Mouse (Mus musculus): ENCODE results near the gene 1810037I17Rik. TPM values are rescaled to one million over a fixed set of nuclear protein-coding genes. Genes with fewer than 3 reads are reported as not detected.
"Not testable (repeated sequence)": the region's sequence is repeated elsewhere in the genome, so short reads cannot be mapped to it uniquely, and the experiment has no call there.

The 1810037I17Rik gene
- total RNA-seq, 2 experiments from 2014 or later = 50.8 to 53.7 TPM

DNA sequence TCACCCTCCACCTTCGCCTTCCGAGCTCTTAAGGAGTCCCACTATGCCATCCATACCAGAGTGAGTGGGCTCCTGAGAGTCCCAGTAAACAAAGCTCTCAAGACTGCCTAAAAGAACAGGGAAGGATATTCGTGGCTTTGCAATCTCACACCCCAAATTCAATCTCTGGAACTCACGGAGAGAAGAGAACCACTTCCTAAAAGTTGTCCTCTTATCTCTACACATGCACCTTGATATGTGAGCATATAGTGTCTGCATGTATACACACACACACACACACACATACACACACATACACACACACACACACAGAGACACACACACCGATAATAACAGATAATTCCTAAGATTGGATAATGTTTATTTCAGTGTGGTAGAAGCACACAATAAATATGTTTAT is 8.5 kb upstream of the 1810037I17Rik start:
- no peak overlapping the region for H3K4me3 ChIP-seq
- DNase-seq (ENCODE audit: low spot score in 2 of 2) = no peak
- H3K27ac ChIP-seq = no peak overlapping the region
- no peak for TF ChIP-seq CTCF (conservative IDR thresholded peaks at IDR 0.05)

DNA sequence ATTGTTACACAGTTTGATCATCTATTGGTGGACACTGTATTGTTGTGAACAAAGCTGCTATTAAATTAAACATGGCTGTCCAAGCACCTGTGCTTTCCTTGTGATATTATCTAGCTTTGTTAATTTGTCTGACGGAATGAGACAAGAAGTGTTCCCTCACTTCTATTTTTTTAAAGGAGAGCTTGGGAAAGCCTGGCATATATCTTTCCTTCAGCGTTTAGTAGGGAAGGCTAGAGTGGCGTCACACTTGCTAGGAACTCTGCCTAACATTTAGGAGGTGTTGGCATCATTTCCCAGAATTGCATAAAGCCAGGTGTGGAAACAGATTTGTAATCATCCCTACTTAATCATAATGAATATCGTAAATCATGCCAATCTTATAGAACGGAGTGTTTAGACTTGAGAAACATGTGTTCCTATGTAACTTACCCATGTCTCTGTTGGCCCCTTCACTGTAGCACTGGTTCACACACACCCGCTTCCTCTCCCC is 7.8 kb upstream of the 1810037I17Rik start:
- Histone ChIP-seq H3K4me3 (no peak overlapping the region), H3K27ac (no peak overlapping the region)
- DNase-seq (ENCODE audit: low spot score in 2 of 2) = no peak
- TF ChIP-seq CTCF (conservative IDR thresholded peaks at IDR 0.05) = no peak

GRCm38 (mm10) chr3:122918672-122919071 is 5.3 kb upstream of the 1810037I17Rik start:
- no peak for TF ChIP-seq CTCF (conservative IDR thresholded peaks at IDR 0.05)
- Histone ChIP-seq H3K4me3 (no peak overlapping the region), H3K27ac (no peak overlapping the region)
- DNase-seq (ENCODE audit: low spot score in 2 of 2) = no peak

DNA sequence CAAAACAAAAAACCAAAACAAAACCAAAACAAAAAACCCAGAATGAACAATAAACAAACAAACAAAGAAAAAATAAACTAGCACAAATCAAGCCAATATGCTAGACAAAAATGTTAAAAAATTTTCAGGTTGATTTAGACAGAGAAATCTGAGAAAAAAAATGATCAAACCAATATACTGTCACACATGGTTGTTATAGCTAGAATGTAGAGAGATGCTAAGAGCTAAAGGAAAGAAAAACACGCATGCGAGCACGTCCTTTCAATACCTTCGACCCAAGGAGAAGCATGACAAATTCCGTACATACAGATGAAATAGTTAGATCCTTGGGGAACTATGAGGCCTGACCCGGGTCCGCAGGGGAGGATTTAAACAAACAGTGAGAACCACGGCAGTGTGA is 4.7 kb upstream of the 1810037I17Rik start, which contains the start of gene Gm10959:
Gm10959 (minus strand) TSS at position 101 of the 400 bp plus-strand sequence.
- Histone ChIP-seq H3K4me3 (no peak within 1 kb of the TSS), H3K27ac (no peak within 1 kb of the TSS)
- no peak for TF ChIP-seq CTCF (conservative IDR thresholded peaks at IDR 0.05)
- DNase-seq (ENCODE audit: low spot score in 2 of 2) = no peak

DNA sequence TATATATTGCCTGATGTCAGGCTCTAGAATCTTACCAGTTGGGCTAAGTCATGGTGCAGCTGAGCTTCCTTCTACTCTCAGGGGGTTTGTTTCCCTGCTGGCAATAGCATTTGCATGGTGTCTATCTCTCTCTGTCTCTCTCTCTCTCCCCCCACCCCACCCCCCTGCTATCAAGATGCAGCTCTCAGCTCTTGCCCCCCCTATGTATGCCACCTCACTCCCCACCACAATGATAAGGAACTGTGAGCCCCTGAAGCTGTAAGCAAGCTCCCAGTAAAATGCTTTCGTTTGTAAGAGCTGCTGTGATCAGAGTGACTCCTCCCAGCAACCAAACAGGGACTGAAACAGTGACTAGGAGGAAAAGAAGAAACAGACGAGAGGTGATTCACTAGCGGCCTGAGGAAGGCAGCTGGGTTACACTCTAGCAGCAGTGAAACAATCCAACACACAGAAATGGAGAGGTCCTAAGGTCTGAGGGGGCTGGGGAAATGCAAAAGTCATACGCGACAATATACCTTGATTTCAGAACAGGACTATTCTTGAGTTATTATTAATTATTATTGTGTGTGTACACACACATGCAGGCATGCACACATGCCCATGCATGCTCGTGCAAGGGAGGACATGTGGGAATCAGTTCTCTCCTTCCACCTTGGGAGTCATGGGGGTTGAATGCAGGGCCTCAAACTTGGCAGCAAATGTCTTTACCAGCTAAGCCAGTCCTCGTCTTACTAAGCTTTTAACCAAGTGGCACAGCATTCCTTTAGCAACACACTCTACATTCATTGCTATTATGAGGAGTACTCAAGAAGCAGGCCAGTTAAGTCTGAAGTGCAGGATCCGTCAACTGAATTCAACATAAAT is 3.2 kb upstream of the 1810037I17Rik start:
- Histone ChIP-seq H3K27ac (no peak overlapping the region), H3K4me3 (no peak overlapping the region)
- no peak for TF ChIP-seq CTCF (conservative IDR thresholded peaks at IDR 0.05)
- no peak for DNase-seq (ENCODE audit: low spot score in 2 of 2)

- Histone ChIP-seq H3K27ac (no peak overlapping the region), H3K4me3 (no peak overlapping the region)
- no peak for TF ChIP-seq CTCF (conservative IDR thresholded peaks at IDR 0.05)
- DNase-seq (ENCODE audit: low spot score in 2 of 2) = no peak
Observed at GRCm38 (mm10) chr3:122921676-122922527, 2.1 kb upstream of the 1810037I17Rik start.

DNA sequence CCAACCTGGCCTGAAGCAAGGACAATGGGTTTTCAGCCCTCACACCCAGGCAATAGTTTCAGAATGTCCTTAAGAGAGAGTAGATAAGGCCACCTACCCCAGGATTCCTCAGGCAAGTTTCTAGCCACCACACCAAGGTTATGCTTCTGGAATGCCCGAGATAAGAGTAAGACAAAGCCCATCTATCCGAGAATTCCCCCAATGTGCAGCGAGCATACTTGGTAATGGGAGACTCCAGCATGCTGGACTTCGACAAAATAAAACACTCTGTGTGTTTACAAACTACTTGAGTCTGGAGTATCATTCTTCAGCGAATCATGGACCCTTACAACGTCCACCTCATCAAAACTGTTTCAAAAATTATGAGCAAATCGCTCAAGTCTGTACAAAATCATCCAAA is 856 bp upstream of the 1810037I17Rik start:
- no peak for DNase-seq (ENCODE audit: low spot score in 2 of 2)
- no peak for TF ChIP-seq CTCF (conservative IDR thresholded peaks at IDR 0.05)

GRCm38 (mm10) chr3:122929723-122930122 is 5.7 kb downstream of the 1810037I17Rik start:
- Histone ChIP-seq H3K27ac (no peak overlapping the region), H3K4me3 (no peak overlapping the region)
- peak in 1 of 2 experiments; percentile 53 for DNase-seq (ENCODE audit: low spot score in 2 of 2)
- TF ChIP-seq CTCF (conservative IDR thresholded peaks at IDR 0.05) = no peak

More for the DNA sequence above, 856 bp upstream of the 1810037I17Rik start:
- no peak overlapping the region for H3K4me3 ChIP-seq
- H3K27ac ChIP-seq = no peak overlapping the region

DNA sequence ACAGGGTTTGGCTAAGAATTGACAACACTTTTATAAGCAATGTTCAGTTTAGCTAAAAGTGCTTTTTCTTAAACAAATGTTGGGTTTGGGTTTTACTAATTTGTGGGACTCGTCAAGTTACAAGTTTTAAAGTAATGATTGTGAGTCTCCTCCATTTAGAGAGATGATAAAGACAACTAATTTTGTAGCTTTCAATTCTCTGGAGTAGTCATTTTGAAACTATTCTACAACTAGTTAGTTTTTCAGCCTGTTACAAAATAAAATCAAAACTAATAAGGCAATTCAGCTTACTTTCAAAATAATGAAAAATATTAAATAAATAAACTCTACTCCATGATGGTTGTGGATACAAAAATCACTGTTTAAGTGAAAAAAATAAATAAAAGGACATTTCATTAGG is 8.5 kb downstream of the 1810037I17Rik start:
- DNase-seq (ENCODE audit: low spot score in 2 of 2) = no peak
- no peak overlapping the region for H3K27ac ChIP-seq
- TF ChIP-seq CTCF (conservative IDR thresholded peaks at IDR 0.05) = no peak
- H3K4me3 ChIP-seq = no peak overlapping the region

DNA sequence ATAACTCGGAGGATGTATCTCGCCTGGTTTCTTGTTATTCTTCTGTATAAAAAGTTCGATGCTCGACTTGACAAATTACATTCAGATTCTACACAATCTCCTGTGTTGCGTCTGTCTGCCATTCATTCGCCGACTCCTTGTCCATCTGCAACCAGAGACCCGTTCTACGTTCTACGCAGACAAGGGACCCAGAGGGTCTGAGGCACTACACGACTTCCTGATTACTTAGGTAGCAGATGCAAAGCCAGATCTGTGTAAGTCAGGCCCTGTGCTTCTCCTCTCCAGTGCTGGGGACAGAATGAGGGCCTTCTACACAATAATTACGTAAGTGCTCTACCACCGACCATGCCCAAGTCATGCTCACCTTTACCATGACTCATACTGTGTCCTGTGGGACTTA is 13.2 kb downstream of the 1810037I17Rik start:
- not testable (repeated sequence) for H3K27ac ChIP-seq; H3K4me3 ChIP-seq; DNase-seq (ENCODE audit: low spot score in 2 of 2)

DNA sequence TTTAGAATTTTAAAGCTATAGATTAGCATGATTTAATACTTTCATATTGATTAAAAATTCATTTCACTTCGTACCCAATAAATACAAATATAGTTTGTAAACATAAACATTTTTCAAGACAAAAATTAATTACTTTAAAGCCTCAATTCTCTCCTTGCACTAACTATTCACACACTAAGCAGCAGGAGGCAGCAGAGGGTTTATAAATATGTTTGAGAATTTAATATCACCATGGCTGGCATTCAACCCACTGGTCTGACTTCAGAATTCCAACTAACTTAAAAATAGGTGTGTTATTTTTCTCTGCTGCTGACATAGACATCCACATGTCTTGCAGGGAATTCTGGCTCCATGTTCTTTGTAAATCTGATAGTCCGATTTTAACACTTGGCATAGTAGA is 15.2 kb downstream of the 1810037I17Rik start:
- DNase-seq (ENCODE audit: low spot score in 2 of 2) = peak; percentile 30 to 60
- TF ChIP-seq CTCF (conservative IDR thresholded peaks at IDR 0.05) = peak; percentile 87
- H3K4me3 ChIP-seq = no peak overlapping the region
- H3K27ac ChIP-seq = no peak overlapping the region

DNA sequence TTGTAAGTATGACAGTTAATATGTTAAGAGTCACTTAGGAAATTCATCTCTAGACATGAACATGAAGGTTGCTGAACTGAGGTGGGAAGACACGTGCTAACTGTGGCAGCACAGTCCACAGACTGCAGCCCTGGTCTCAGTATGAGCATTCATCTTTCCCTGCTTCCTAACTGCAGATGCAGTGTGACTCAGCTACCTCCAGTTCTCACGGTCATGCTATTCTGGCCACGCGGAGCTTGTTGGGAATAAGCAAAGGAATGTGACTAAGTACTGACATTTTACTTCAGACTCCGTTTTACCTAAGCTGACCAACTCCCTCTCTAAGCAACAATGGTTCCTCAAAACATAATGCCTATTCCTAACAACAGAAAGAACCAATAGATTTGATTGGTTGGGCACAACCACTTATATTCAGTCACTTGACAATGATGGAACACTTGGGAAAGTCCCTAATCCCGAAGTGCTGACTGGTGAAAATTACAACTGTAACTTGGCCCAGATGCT is 19.4 kb downstream of the 1810037I17Rik start:
- H3K27ac ChIP-seq = peak overlapping the region; percentile 36; the same call in 1 of the 2 replicates
- H3K4me3 ChIP-seq = no peak overlapping the region
- no peak for DNase-seq (ENCODE audit: low spot score in 2 of 2)
- TF ChIP-seq CTCF (conservative IDR thresholded peaks at IDR 0.05) = no peak

GRCm38 (mm10) chr3:122950129-122950528 is 26.1 kb downstream of the 1810037I17Rik start:
- DNase-seq (ENCODE audit: low spot score in 2 of 2) = no peak
- Histone ChIP-seq H3K4me3 (no peak overlapping the region), H3K27ac (no peak overlapping the region)
- TF ChIP-seq CTCF (conservative IDR thresholded peaks at IDR 0.05) = no peak

All from layer of hippocampus, adult 2 months (tissue).